Mouse (Mus musculus): ENCODE results near the gene Txndc8. TPM values are rescaled to one million over a fixed set of nuclear protein-coding genes. Genes with fewer than 3 reads are reported as not detected.

The Txndc8 gene
- polyA plus RNA-seq, 1 experiment from 2014 or later = not detected

DNA sequence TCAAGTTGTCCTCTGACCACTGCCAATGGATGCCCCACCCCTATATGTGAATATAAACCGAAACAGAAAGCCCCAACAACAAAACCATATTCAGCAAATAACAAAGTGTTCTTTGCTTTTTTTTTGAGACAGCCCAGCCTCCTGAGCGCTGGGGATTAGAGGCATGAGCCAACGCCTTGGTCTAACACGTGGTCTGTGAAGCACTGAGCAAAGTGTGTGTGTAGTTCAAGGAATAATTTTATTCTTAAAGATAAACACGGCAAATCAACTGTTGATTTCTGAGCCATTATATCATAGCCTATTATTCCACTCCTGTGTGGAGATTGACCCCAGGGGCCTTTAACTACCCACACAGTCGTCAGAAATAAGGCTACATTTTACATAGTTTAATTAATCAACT is 54.3 kb downstream of the Txndc8 start:
- H3K27me3 ChIP-seq (ENCODE audit: low read depth, poor library complexity, severe bottlenecking) = peaks cover 4% of the 10 kb centered on the region; the same call in 1 of the 2 replicates
- 87% methylated on average over 6 of the region's 6 CpGs for WGBS
- H3K4me3 ChIP-seq = peak overlapping the region; percentile 75
- peaks cover 35% of the 10 kb centered on the region for H3K4me1 ChIP-seq
- H3K9me3 ChIP-seq (replicated peaks) = no peaks in the 10 kb centered on the region
- H3K27ac ChIP-seq = no peak overlapping the region
- H3K36me3 ChIP-seq = peaks cover 45% of the 10 kb centered on the region
- no peak for DNase-seq (ENCODE audit: low spot score)

GRCm38 (mm10) chr4:57953796-57954195 is 55.1 kb downstream of the Txndc8 start:
- Histone ChIP-seq H3K4me3 (no peak overlapping the region), H3K27ac (no peak overlapping the region), H3K36me3 (peaks cover 53% of the 10 kb centered on the region), H3K9me3 (replicated peaks) (no peaks in the 10 kb centered on the region), H3K4me1 (peaks cover 35% of the 10 kb centered on the region), H3K27me3 (ENCODE audit: low read depth, poor library complexity, severe bottlenecking) (peaks cover 4% of the 10 kb centered on the region; the same call in 1 of the 2 replicates)
- DNase-seq (ENCODE audit: low spot score) = no peak
- WGBS = 93% methylated on average over 7 of the region's 7 CpGs

GRCm38 (mm10) chr4:57952891-57953290 is 56.0 kb downstream of the Txndc8 start:
- peaks cover 33% of the 10 kb centered on the region for H3K4me1 ChIP-seq
- peaks cover 62% of the 10 kb centered on the region for H3K36me3 ChIP-seq
- no peak for DNase-seq (ENCODE audit: low spot score)
- peaks cover 3% of the 10 kb centered on the region; the same call in 1 of the 2 replicates for H3K27me3 ChIP-seq (ENCODE audit: low read depth, poor library complexity, severe bottlenecking)
- 90% methylated on average over 1 of the region's 1 CpGs for WGBS
- H3K4me3 ChIP-seq = no peak overlapping the region
- no peak overlapping the region for H3K27ac ChIP-seq
- no peaks in the 10 kb centered on the region for H3K9me3 ChIP-seq (replicated peaks)

- H3K4me3 ChIP-seq = no peak overlapping the region
- no peak overlapping the region for H3K27ac ChIP-seq
- peaks cover 67% of the 10 kb centered on the region for H3K36me3 ChIP-seq
- H3K9me3 ChIP-seq (replicated peaks) = no peaks in the 10 kb centered on the region
- peaks cover 31% of the 10 kb centered on the region for H3K4me1 ChIP-seq
- whole genome bisulfite sequencing = 93% methylated on average over 3 of the region's 3 CpGs
- DNase-seq (ENCODE audit: low spot score) = no peak
- no peaks in the 10 kb centered on the region for H3K27me3 ChIP-seq (ENCODE audit: low read depth, poor library complexity, severe bottlenecking)
These were observed 56.5 kb downstream of the Txndc8 start for GRCm38 (mm10) chr4:57952416-57952815.

DNA sequence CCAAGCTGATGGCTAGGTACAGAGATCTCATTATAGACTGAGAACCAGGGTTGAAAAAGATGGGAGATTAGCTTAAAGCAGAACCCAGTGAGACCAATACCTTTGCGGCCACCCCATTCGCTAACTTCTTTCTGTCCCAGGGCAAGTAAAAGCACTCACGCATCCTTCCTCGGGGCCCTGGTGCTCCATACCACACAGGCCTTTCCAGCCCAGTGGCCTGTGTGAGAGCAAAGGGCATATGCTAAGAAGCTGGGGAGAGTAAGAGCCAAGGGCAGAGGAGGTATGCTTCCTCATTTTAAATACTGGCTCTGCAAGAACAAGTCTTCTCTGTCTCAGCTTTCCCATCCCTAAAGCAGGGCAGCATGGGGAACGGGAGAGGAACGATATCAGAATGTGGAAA is 59.1 kb downstream of the Txndc8 start:
- Histone ChIP-seq H3K36me3 (peaks cover 91% of the 10 kb centered on the region), H3K4me1 (peaks cover 24% of the 10 kb centered on the region), H3K27ac (no peak overlapping the region), H3K9me3 (replicated peaks) (no peaks in the 10 kb centered on the region), H3K4me3 (no peak overlapping the region), H3K27me3 (ENCODE audit: low read depth, poor library complexity, severe bottlenecking) (no peaks in the 10 kb centered on the region)
- 96% methylated on average over 6 of the region's 6 CpGs for WGBS
- DNase-seq (ENCODE audit: low spot score) = no peak

DNA sequence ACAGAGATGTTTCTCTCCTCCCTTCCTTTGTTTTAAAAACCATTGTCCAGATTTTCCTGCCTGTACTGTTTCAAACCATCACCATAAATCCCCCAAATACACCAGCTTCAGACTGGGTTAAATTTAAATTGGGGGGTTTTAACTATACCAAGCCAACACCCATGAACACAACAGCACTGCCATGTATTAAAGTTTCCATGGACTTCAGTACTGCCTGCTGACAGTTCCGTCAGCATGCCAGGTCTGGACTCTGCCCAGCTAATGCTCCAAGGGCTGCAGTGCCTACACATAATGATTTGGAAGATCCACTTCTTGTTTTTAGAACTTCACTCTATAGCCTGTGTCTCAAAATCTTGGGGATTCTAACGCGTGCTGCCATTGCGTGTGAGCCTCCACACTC is 61.4 kb downstream of the Txndc8 start:
- Histone ChIP-seq H3K4me1 (peaks cover 14% of the 10 kb centered on the region), H3K27me3 (ENCODE audit: low read depth, poor library complexity, severe bottlenecking) (no peaks in the 10 kb centered on the region), H3K9me3 (replicated peaks) (no peaks in the 10 kb centered on the region), H3K27ac (no peak overlapping the region), H3K4me3 (no peak overlapping the region), H3K36me3 (peaks cover 99% of the 10 kb centered on the region)
- no peak for DNase-seq (ENCODE audit: low spot score)
- 98% methylated on average over 4 of the region's 4 CpGs for WGBS

GRCm38 (mm10) chr4:57947036-57947435 is 61.9 kb downstream of the Txndc8 start:
- Histone ChIP-seq H3K4me3 (no peak overlapping the region), H3K27me3 (ENCODE audit: low read depth, poor library complexity, severe bottlenecking) (no peaks in the 10 kb centered on the region), H3K9me3 (replicated peaks) (no peaks in the 10 kb centered on the region), H3K36me3 (peaks cover 99% of the 10 kb centered on the region), H3K4me1 (peaks cover 14% of the 10 kb centered on the region), H3K27ac (no peak overlapping the region)
- WGBS = 84% methylated on average over 10 of the region's 10 CpGs
- no peak for DNase-seq (ENCODE audit: low spot score)

DNA sequence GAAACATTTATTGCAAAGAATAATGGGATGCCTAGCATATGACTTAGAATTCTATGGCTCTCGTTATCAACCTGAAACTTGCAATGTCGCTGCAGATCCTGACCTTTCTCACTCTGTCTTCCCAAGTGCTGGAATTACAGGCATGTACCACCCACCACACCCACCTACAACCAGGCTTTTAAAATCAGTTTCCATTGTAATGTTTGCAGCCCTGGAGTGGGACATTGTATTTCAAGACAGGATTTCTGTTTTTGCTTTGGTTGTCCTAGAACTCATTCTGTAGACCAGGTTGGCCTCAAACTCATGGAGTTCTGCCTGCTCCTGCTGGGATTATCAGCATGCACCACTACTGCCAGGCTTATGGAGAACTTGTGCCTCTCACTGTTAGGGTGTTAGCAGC is 66.0 kb downstream of the Txndc8 start:
- peaks cover 58% of the 10 kb centered on the region for H3K36me3 ChIP-seq
- peaks cover 12% of the 10 kb centered on the region for H3K4me1 ChIP-seq
- 94% methylated on average over 2 of the region's 2 CpGs for WGBS
- DNase-seq (ENCODE audit: low spot score) = no peak
- H3K9me3 ChIP-seq (replicated peaks) = no peaks in the 10 kb centered on the region
- H3K27me3 ChIP-seq (ENCODE audit: low read depth, poor library complexity, severe bottlenecking) = no peaks in the 10 kb centered on the region
- no peak overlapping the region for H3K27ac ChIP-seq
- no peak overlapping the region for H3K4me3 ChIP-seq

DNA sequence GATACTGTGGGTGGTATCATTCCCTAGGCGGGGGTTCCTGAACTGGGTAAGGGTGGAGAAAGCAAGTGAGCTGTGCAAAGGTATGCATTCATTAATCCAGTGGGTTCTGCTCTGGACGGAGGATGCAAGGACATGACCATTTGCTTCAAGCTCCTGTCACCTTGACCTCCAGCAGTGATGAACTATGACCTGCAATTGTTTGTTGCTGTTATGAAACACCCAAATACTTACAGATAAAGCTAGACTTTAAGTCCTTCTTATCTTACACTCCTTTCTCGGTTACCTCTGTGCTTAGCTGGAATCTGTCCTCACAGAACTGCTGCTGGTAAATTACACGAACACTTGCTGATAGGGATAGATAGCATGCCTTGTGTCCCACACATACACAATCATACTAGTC is 68.3 kb downstream of the Txndc8 start:
- no peak overlapping the region for H3K4me3 ChIP-seq
- no peaks in the 10 kb centered on the region for H3K27me3 ChIP-seq (ENCODE audit: low read depth, poor library complexity, severe bottlenecking)
- no peaks in the 10 kb centered on the region for H3K4me1 ChIP-seq
- no peak for DNase-seq (ENCODE audit: low spot score)
- WGBS = 90% methylated on average over 4 of the region's 4 CpGs
- peaks cover 37% of the 10 kb centered on the region for H3K36me3 ChIP-seq
- H3K27ac ChIP-seq = no peak overlapping the region
- H3K9me3 ChIP-seq (replicated peaks) = no peaks in the 10 kb centered on the region

DNA sequence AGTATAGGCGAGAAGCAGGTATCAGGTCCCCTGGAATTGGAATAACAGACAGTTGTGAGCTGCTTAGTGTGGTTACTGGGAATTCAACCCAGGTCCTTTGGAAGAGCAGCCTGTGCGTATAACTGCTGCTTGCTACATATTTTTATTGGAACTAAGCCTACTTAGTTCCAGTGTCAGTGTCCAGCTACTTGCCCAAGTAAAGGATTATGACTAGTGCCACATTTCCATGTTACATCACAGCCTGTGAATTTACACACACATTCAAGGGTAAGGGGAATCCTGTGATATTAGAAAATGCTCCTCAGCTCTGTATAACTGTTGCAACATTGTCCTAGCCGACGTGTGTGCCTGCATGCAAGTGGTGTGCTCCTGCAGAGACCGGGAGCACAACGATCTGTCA is 71.6 kb downstream of the Txndc8 start:
- no peaks in the 10 kb centered on the region for H3K9me3 ChIP-seq (replicated peaks)
- no peak overlapping the region for H3K4me3 ChIP-seq
- H3K36me3 ChIP-seq = peaks cover 3% of the 10 kb centered on the region
- no peaks in the 10 kb centered on the region for H3K27me3 ChIP-seq (ENCODE audit: low read depth, poor library complexity, severe bottlenecking)
- DNase-seq (ENCODE audit: low spot score) = no peak
- no peak overlapping the region for H3K27ac ChIP-seq
- no peaks in the 10 kb centered on the region for H3K4me1 ChIP-seq
- 89% methylated on average over 6 of the region's 6 CpGs for WGBS

- H3K9me3 ChIP-seq (replicated peaks) = no peaks in the 10 kb centered on the region
- 72% methylated on average over 5 of the region's 5 CpGs for WGBS
These were observed 74.7 kb downstream of the Txndc8 start for GRCm38 (mm10) chr4:57934181-57934580.

More at GRCm38 (mm10) chr4:57934181-57934580, 74.7 kb downstream of the Txndc8 start:
- DNase-seq (ENCODE audit: low spot score) = no peak
- H3K4me3 ChIP-seq = no peak overlapping the region
- H3K27me3 ChIP-seq (ENCODE audit: low read depth, poor library complexity, severe bottlenecking) = no peaks in the 10 kb centered on the region
- H3K4me1 ChIP-seq = no peaks in the 10 kb centered on the region
- no peak overlapping the region for H3K27ac ChIP-seq
- H3K36me3 ChIP-seq = no peaks in the 10 kb centered on the region

Other genes with a start within 250 kb of the Txndc8 start
- 0.11 TPM in 1 of 2 replicates, not detected in the other for gene D630039A03Rik, start 92.8 kb downstream of the Txndc8 start, polyA plus RNA-seq (2016; fragmentation: Nextera tagmentation; extraction: Ambion mirVana)
- gene Txn1, start 52.7 kb downstream of the Txndc8 start, polyA plus RNA-seq (2016; fragmentation: Nextera tagmentation; extraction: Ambion mirVana) = 399 and 437 TPM in 2 replicates
- gene Svep1, start 197.7 kb upstream of the Txndc8 start, polyA plus RNA-seq (2016; fragmentation: Nextera tagmentation; extraction: Ambion mirVana) = 2.0 and 2.3 TPM in 2 replicates